Mouse (Mus musculus) lung, postnatal 0 days (tissue): ENCODE data around the gene Mfsd4b5. TPM values are rescaled to one million over a fixed set of nuclear protein-coding genes. Genes with fewer than 3 reads are reported as not detected.
"Not testable (repeated sequence)": the region's sequence is repeated elsewhere in the genome, so short reads cannot be mapped to it uniquely, and the experiment has no call there.

Experiments used
- ATAC-seq: fragments of 200-750 bp; cut with Nextera tagmentation; 2 replicates; pipeline ENCODE4 v1.8.0; 2017; ENCODE audit warnings: moderate library complexity
- DNase-seq: peaks from one replicate; pipeline ENCODE4 v3.0.0-alpha.2; 2016; ENCODE audit warnings: low spot score
- H3K27ac ChIP-seq: fragments of 300-500 bp; sonication (generic); 2 replicates; pipeline ENCODE4 v1.5.1; 2014; ENCODE audit warnings: antibody characterized with exemption, mild to moderate bottlenecking, low read length, mixed read lengths
- H3K27me3 ChIP-seq: fragments of 300-500 bp; sonication (generic); replicated peaks from 2 replicates; pipeline ENCODE4 v1.6.1; 2014; ENCODE audit warnings: low read length, mixed read lengths; ENCODE audit not compliant: insufficient read depth
- H3K36me3 ChIP-seq: fragments of 300-500 bp; sonication (generic); 2 replicates; pipeline ENCODE4 v1.6.1; 2014; ENCODE audit warnings: low read length, mixed read lengths; ENCODE audit not compliant: insufficient read depth
- H3K4me1 ChIP-seq: fragments of 300-500 bp; sonication (generic); 2 replicates; pipeline ENCODE4 v1.6.1; 2014; ENCODE audit warnings: antibody characterized with exemption, low read depth, low read length, mixed read lengths; ENCODE audit not compliant: insufficient read depth
- H3K4me2 ChIP-seq: fragments of 300-500 bp; sonication (generic); replicated peaks from 2 replicates; pipeline ENCODE4 v1.6.1; 2014; ENCODE audit warnings: low read depth, mild to moderate bottlenecking, low read length, moderate library complexity, mixed read lengths
- H3K4me3 ChIP-seq: fragments of 300-500 bp; sonication (generic); 2 replicates; pipeline ENCODE4 v1.5.1; 2014; ENCODE audit warnings: low read depth, low read length
- H3K9ac ChIP-seq: fragments of 300-500 bp; sonication (generic); replicated peaks from 2 replicates; pipeline ENCODE4 v1.6.1; 2014; ENCODE audit warnings: low read depth, mild to moderate bottlenecking
- H3K9me3 ChIP-seq: fragments of 300-500 bp; sonication (generic); 2 replicates; pipeline ENCODE4 v1.6.1; 2016; ENCODE audit warnings: low read length, mixed read lengths
- CTCF ChIP-seq: IDR thresholded peaks from 2 replicates; pipeline ENCODE4 v1.5.1; 2016; ENCODE audit warnings: antibody characterized with exemption, mild to moderate bottlenecking
- EP300 ChIP-seq: IDR thresholded peaks from 2 replicates; pipeline ENCODE4 v1.6.1; 2016; ENCODE audit warnings: antibody characterized with exemption, mild to moderate bottlenecking, control low read depth
- WGBS: fragments of 180-500 bp; shearing (Covaris S2); extraction: QIAGEN DNeasy Blood & Tissue Kit; methylation state at CpG from one replicate; pipeline ENCODE4 v1.1.7; 2014; 5-methylcytosine and 5-hydroxymethylcytosine counted together
- polyA plus RNA-seq: library from polyadenylated mRNA; unstranded; fragments of >200 nt; fragmentation: Nextera tagmentation; extraction: Ambion mirVana; gene quantifications from 2 replicates; pipeline ENCODE4 v1.2.1, GENCODE M21; 2015

The Mfsd4b5 gene
- polyA plus RNA-seq, 1 experiment from 2014 or later, result 0.13 TPM

GRCm38 (mm10) chr10:40025560-40025959, 39.1 kb upstream of the Mfsd4b5 start:
- DNase-seq (no peak), ATAC-seq (no peak)
- H3K36me3 ChIP-seq, result no peaks in the 10 kb centered on the region
- no peaks in the 10 kb centered on the region for H3K4me1 ChIP-seq
- TF ChIP-seq CTCF, result no peak
- TF ChIP-seq EP300, result no peak
- H3K9me3 ChIP-seq, result no peaks in the 10 kb centered on the region
- no peak overlapping the region for H3K9ac ChIP-seq
- peak overlapping the region; percentile 86 for H3K4me2 ChIP-seq
- no peaks in the 10 kb centered on the region for H3K27me3 ChIP-seq
- H3K27ac ChIP-seq, result no peak overlapping the region
- 59% methylated on average over 8 of the region's 8 CpGs for WGBS
- H3K4me3 ChIP-seq, result no peak overlapping the region

GRCm38 (mm10) chr10:40024554-40025428, 38.3 kb upstream of the Mfsd4b5 start, which contains the start of gene Mfsd4b1:
TSS of gene Mfsd4b1 (minus strand) at chr10:40025268.
- Histone ChIP-seq H3K9ac (no peak within 1 kb of the TSS), H3K4me2 (peak within 1 kb of the TSS; percentile 86), H3K4me3 (peak within 1 kb of the TSS; percentile 45), H3K36me3 (no peaks in the 10 kb centered on the region), H3K4me1 (no peaks in the 10 kb centered on the region), H3K27ac (no peak within 1 kb of the TSS), H3K9me3 (no peaks in the 10 kb centered on the region), H3K27me3 (no peaks in the 10 kb centered on the region)
- peak; percentile 86 for DNase-seq
- ATAC-seq, result peak; percentile 94
- 2% methylated on average over 46 of the region's 46 CpGs for WGBS
- TF ChIP-seq CTCF (peak; percentile 43), EP300 (no peak)

- H3K27me3 ChIP-seq, result no peaks in the 10 kb centered on the region
- no peaks in the 10 kb centered on the region for H3K9me3 ChIP-seq
- H3K27ac ChIP-seq, result no peak overlapping the region
- H3K9ac ChIP-seq, result no peak overlapping the region
- no peak for TF ChIP-seq EP300
- no peak for TF ChIP-seq CTCF
- ATAC-seq, result no peak
- DNase-seq, result no peak
- WGBS, result 61% methylated on average over 2 of the region's 2 CpGs
- H3K4me2 ChIP-seq, result no peak overlapping the region
- no peak overlapping the region for H3K4me3 ChIP-seq
- H3K4me1 ChIP-seq, result no peaks in the 10 kb centered on the region
- H3K36me3 ChIP-seq, result no peaks in the 10 kb centered on the region
Measured at GRCm38 (mm10) chr10:40020401-40020800, 34.0 kb upstream of the Mfsd4b5 start.

GRCm38 (mm10) chr10:40019492-40019891, 33.0 kb upstream of the Mfsd4b5 start:
- Histone ChIP-seq H3K9ac (no peak overlapping the region), H3K4me3 (no peak overlapping the region), H3K4me2 (no peak overlapping the region), H3K9me3 (no peaks in the 10 kb centered on the region), H3K27ac (no peak overlapping the region), H3K27me3 (no peaks in the 10 kb centered on the region), H3K4me1 (no peaks in the 10 kb centered on the region), H3K36me3 (no peaks in the 10 kb centered on the region)
- no peak for DNase-seq
- WGBS, result 46% methylated on average over 3 of the region's 3 CpGs
- ATAC-seq, result no peak
- TF ChIP-seq CTCF (no peak), EP300 (no peak)

DNA sequence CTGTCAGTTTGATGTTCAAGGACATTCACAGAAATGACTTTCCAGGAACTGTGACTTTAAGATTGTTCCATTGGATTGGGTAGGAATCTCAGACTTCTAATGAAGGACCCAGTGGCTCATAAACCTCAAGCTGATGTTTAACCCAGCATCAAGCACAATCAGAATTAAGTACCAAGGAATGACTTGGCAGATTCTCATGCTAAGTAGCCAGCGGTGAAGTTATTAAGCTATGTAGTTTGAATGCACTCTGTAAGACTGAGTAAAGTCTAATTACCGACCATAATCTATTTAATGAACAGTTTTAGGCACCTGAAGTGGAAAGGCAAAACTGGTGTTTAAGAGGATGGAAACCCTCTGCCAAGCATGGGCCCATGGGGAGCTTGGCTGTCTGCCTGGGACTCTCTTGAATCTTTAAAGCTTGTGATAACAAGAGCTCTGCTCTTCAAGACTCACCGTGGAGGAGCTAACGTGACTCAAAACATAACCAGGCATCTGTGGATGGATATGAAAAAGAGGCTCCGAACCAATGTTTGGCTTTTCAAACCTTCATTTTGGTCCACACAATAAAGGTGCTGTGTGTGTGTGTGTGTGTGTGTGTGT, 31.9 kb upstream of the Mfsd4b5 start:
- H3K27ac ChIP-seq, result no peak overlapping the region
- H3K4me1 ChIP-seq, result no peaks in the 10 kb centered on the region
- no peak overlapping the region for H3K9ac ChIP-seq
- H3K4me2 ChIP-seq, result no peak overlapping the region
- WGBS, result 62% methylated on average over 5 of the region's 5 CpGs
- no peaks in the 10 kb centered on the region for H3K9me3 ChIP-seq
- TF ChIP-seq CTCF (no peak), EP300 (no peak)
- no peaks in the 10 kb centered on the region for H3K36me3 ChIP-seq
- ATAC-seq, result no peak
- no peak overlapping the region for H3K4me3 ChIP-seq
- no peak for DNase-seq
- H3K27me3 ChIP-seq, result no peaks in the 10 kb centered on the region

DNA sequence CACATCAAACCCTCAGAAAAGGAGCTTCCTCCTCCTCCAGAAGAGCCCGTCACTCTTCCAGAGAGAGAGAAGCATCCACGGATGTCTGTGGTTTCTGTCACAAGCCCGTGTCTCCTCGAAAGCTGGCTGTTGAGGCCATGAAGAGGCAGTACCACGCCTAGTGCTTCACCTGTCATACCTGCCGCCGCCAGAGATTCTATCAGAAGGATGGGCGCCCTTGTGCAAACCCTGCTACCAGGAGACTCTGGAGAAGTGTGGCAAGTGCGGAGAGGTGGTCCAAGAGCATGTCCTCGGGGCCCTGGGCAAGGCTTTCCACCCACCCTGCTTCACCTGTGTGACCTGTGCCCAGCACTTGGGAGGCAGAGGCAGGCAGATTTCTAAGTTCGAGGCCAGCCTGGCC, 23.1 kb upstream of the Mfsd4b5 start:
- TF ChIP-seq EP300, result no peak
- no peak for TF ChIP-seq CTCF
- H3K27me3 ChIP-seq, result no peaks in the 10 kb centered on the region
- 70% methylated on average over 11 of the region's 11 CpGs for WGBS
- no peaks in the 10 kb centered on the region for H3K36me3 ChIP-seq
- DNase-seq (no peak), ATAC-seq (no peak)
- no peaks in the 10 kb centered on the region for H3K4me1 ChIP-seq
- H3K4me3 ChIP-seq, result no peak overlapping the region
- H3K27ac ChIP-seq, result no peak overlapping the region
- H3K9ac ChIP-seq, result no peak overlapping the region
- no peaks in the 10 kb centered on the region for H3K9me3 ChIP-seq
- H3K4me2 ChIP-seq, result no peak overlapping the region

DNA sequence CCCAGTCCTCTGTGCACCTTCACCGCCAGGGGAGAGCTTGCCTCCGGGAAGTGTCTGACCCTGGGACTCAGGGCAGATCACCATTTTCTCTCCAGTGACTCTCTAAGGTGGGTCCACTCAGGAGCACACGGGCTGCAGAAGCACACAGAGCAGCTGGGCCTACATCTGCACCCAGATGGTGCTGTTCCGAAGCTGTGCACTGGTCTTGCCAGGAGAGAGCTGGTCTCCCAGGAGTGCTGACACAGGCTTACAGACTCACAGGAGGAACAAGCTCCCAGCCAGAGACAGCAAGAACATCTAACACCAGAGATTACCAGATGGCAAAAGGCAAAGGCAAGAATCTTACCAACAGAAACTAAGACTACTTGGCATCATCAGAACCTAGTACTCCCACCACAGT, 22.4 kb upstream of the Mfsd4b5 start:
- H3K4me1 ChIP-seq, H3K36me3 ChIP-seq, H3K4me3 ChIP-seq, H3K4me2 ChIP-seq, H3K9ac ChIP-seq, ATAC-seq, H3K27me3 ChIP-seq, H3K9me3 ChIP-seq, DNase-seq, H3K27ac ChIP-seq: not testable (repeated sequence)
- WGBS, result 77% methylated on average over 4 of the region's 4 CpGs
